Mouse (Mus musculus) kidney, postnatal 25 days (tissue): ENCODE results near the gene Hes2.

Experiments
- DNase-seq, 2 experiments: peaks; one replicate each; pipeline ENCODE4 v3.0.0; 2021; ENCODE audit warnings: mixed read lengths in 2 of 2

The Hes2 gene

GRCm38 (mm10) chr4:152131809-152132771 is 26.6 kb upstream of the Hes2 start:
- DNase-seq = peak in 1 of 2 experiments; percentile 64

- DNase-seq = no peak
Measured at GRCm38 (mm10) chr4:152132772-152133169, 25.9 kb upstream of the Hes2 start.

- DNase-seq = no peak
Measured at GRCm38 (mm10) chr4:152133213-152133612, 25.5 kb upstream of the Hes2 start.

GRCm38 (mm10) chr4:152134507-152134906 is 24.2 kb upstream of the Hes2 start:
- DNase-seq = peak; percentile 78 to 81

- peak; percentile 53 to 85 for DNase-seq
Measured at GRCm38 (mm10) chr4:152135363-152135762, 23.3 kb upstream of the Hes2 start.

GRCm38 (mm10) chr4:152136112-152136875 is 22.4 kb upstream of the Hes2 start:
- DNase-seq = no peak

GRCm38 (mm10) chr4:152136876-152137250 is 21.8 kb upstream of the Hes2 start:
- DNase-seq = no peak

- DNase-seq = peak; percentile 90 to 94
Measured at GRCm38 (mm10) chr4:152138497-152139260, 20.0 kb upstream of the Hes2 start.

GRCm38 (mm10) chr4:152140441-152140840 is 18.2 kb upstream of the Hes2 start:
- peak; percentile 70 to 71 for DNase-seq

- no peak for DNase-seq
Measured at GRCm38 (mm10) chr4:152141521-152142135, 17.0 kb upstream of the Hes2 start.

GRCm38 (mm10) chr4:152143632-152144031 is 15.0 kb upstream of the Hes2 start:
- no peak for DNase-seq

GRCm38 (mm10) chr4:152145473-152145872 is 13.2 kb upstream of the Hes2 start:
- peak in 1 of 2 experiments; percentile 41 for DNase-seq

GRCm38 (mm10) chr4:152146033-152146827 is 12.4 kb upstream of the Hes2 start:
- peak in 1 of 2 experiments; percentile 67 for DNase-seq

- DNase-seq = no peak
Measured at GRCm38 (mm10) chr4:152150546-152150945, 8.1 kb upstream of the Hes2 start.

GRCm38 (mm10) chr4:152151451-152151965 is 7.2 kb upstream of the Hes2 start:
- DNase-seq = no peak

- peak; percentile 70 to 79 for DNase-seq
Measured at GRCm38 (mm10) chr4:152151966-152152544, 6.6 kb upstream of the Hes2 start, which contains the start of gene Espn. TSS of gene Espn (minus strand) at chr4:152152371.

- peak; percentile 86 to 90 for DNase-seq
Measured at GRCm38 (mm10) chr4:152153771-152154177, 4.9 kb upstream of the Hes2 start.

GRCm38 (mm10) chr4:152155019-152155418 is 3.6 kb upstream of the Hes2 start:
- no peak for DNase-seq

- peak in 1 of 2 experiments; percentile 64 for DNase-seq
Measured at GRCm38 (mm10) chr4:152157779-152158584, 685 bp upstream of the Hes2 start.

- peak; percentile 31 to 62 for DNase-seq
Measured at GRCm38 (mm10) chr4:152159285-152159678, 615 bp downstream of the Hes2 start.
